Mouse (Mus musculus) mature B cell (primary cell): ENCODE measurements around the gene Med22.
"Not testable (repeated sequence)": the region's sequence is repeated elsewhere in the genome, so short reads cannot be mapped to it uniquely, and the experiment has no call there.

Experiments
- in situ Hi-C: fragments of 300-500 bp; cut with MboI; formaldehyde crosslinking; loops from 2 replicates; pipeline ENCODE4 v1.14.3; 2019

Med22 gene

GRCm38 (mm10) chr2:26886170-26886569 lies 24.3 kb downstream of the Med22 start:
- in situ Hi-C loops: not testable (repeated sequence)

- in situ Hi-C loops: not testable (repeated sequence)
Measured at GRCm38 (mm10) chr2:26885541-26885940, 24.9 kb downstream of the Med22 start.

- in situ Hi-C loops: no loop called here
Measured at GRCm38 (mm10) chr2:26878571-26878970, 31.9 kb downstream of the Med22 start.

GRCm38 (mm10) chr2:26870666-26871065 lies 39.8 kb downstream of the Med22 start:
- in situ Hi-C loops: no loop called here

- in situ Hi-C loops: no loop called here
Measured at GRCm38 (mm10) chr2:26864879-26865278, 45.6 kb downstream of the Med22 start, which contains the start of gene Abo. TSS of gene Abo (minus strand) at chr2:26864979.

- in situ Hi-C loops: no loop called here
Measured at GRCm38 (mm10) chr2:26862856-26863255, 47.6 kb downstream of the Med22 start.
